Mouse (Mus musculus) c-Kit-positive CD71-positive TER-119-positive erythroid progenitor cells, embryonic 14.5 days (primary cell): Measurements from ENCODE around the gene Krr1.
"Not testable (repeated sequence)": the region's sequence is repeated elsewhere in the genome, so short reads cannot be mapped to it uniquely, and the experiment has no call there.

ENCODE experiments used
- DNase-seq: peaks from one replicate; pipeline ENCODE4 v3.0.0-alpha.2; 2013; ENCODE audit warnings: low spot score

Gene Krr1

DNA sequence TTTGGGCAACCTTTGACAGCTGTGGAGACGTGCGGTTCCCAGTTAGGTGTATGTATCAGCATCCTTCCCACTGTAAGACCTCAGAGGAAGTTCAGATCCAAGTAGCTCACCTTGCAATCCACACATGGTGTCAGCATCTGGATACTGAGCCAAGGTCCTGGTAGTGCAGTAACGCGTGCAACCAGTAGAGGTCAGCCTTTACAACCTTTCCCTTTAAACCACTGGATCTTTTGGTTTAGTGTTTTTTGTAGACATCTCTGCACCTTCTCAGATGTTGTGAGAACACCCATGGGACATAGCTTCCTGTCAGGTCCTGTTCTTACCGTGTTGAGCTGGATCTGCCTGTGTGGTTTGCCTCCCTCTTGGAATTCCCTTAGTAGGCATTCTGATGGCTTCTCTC, 5.1 kb downstream of the Krr1 start:
- DNase-seq = peak; percentile 60

DNA sequence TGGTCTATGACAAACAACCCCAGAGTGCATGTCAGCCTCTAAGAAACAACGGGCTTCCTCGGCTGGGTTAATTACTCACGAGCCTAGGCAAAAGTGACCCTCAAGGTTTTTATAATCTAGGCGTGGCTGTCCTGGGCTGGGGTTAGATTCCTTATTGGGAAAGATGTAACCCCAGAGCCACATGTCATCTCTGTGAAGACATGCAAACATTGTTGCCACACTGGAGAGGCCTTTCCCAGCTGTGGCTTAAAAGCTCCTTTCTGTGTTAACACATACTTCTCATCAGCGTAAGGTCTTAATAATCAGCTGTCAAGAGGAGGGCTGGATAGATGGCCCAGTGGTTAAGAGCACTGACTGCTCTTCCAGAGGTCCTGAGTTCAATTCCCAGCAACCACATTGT, 10.6 kb downstream of the Krr1 start:
- DNase-seq = no peak

DNA sequence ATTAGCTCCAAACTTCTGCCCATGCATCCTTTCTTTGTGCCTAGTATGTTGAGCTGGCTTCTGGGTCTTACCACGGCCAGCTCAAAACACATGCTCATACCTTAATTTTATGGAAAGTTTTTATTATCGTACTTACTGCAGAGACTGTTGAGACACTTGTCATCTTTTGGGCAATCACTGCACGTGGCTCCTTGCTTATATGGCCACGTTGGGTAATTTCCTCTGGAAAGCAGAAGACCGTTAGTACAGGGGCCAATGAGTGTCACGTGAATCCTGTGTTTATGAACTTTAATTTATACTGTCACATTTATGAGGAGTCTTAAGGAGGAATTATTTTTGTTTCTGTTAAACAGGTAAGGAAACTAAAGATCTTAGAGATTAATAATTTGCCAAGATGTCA, 14.0 kb downstream of the Krr1 start:
- no peak for DNase-seq

DNA sequence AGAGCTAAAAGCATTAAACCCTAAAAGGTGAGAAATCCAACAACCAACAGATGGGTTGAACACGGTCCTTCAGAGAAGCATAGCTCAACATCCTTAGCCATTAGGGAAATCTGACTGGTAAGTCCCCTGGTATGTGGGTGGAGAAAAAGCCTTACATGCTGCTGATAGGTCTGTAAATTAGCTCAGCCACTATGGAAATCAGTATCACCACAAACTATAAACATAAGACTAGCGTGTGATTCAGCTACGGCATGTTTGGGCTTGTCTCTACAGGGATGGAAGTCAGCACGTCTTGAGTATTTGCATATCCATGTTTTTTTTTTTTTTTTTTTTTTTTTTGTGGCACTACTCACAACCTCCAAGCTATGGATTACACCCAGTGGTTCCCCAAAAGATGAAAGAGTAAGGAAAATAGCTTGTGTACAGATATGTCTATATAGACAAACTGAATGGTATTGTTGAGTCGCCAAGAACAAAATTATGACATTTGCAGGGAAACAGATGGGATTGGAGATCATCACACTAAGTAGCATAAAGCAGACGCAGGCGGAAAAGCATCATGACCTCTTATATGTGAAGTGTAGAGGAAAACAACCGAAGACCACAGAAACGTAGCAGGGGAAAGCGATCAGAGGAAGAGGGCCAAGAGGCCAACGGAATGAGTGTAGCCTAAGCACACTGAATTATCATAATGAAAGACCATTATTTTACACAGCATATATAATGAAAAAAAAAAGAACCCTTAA, 23.5 kb downstream of the Krr1 start:
- no peak for DNase-seq

DNA sequence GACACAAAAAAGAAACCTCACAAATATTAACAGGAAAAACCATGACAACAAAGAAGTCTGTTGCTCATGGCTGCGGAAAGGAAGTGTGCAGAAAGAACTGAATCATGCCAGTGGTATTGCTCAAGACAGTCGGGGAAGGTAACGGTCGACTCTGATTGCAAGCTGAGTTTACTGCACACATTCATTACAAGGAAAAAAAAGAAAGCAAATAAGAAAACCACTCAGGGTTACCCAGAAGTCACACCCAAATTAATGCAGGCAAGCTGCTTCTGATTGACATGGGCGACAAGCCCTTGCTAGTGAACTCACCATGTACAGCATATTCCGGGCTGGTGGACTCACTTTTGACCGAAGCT, 24.1 kb downstream of the Krr1 start:
- no peak for DNase-seq

GRCm38 (mm10) chr10:111996911-111997347, 24.5 kb downstream of the Krr1 start:
- DNase-seq = no peak

DNA sequence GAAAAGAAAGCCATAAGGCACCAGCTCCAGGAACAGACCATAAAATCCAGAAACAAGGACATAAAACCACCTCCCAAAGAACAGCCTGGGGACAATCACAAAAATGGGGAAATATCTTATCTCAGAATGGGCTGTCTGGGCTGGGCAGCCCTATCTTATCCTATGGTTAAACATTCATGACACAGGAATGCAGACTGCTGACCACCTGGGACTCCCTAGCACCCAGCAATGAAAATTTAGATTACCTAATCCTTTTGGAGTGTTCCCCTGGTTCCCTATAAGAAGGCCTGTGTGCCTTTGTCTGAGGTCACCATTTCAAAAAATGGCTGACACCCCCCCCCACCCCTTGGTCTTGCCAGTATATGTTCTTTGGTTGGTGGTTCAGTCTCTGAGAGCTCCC, 25.2 kb downstream of the Krr1 start:
- DNase-seq = no peak

- no peak for DNase-seq
These were observed 27.3 kb downstream of the Krr1 start for GRCm38 (mm10) chr10:111999765-112000164.

DNA sequence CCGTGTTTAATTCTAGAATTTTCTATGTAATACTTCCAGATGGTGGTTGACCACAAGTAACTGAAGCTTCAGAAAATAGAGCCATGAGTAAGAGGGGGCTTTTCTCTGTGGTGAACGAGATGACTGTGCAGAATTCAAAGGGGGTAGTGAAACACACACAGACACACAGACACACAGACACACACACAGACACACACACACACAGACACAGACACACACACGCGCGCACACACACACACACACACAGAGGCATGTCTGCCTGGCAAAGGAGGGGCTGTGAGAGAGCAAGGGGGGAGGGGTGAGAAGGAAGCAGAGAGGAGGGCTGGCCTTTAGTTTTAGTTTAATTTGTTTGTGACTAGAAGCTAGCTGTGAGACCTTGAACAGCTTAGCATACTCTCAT, 28.1 kb downstream of the Krr1 start:
- DNase-seq = no peak

- DNase-seq = no peak
These were observed 28.9 kb downstream of the Krr1 start for GRCm38 (mm10) chr10:112001350-112001749.

DNA sequence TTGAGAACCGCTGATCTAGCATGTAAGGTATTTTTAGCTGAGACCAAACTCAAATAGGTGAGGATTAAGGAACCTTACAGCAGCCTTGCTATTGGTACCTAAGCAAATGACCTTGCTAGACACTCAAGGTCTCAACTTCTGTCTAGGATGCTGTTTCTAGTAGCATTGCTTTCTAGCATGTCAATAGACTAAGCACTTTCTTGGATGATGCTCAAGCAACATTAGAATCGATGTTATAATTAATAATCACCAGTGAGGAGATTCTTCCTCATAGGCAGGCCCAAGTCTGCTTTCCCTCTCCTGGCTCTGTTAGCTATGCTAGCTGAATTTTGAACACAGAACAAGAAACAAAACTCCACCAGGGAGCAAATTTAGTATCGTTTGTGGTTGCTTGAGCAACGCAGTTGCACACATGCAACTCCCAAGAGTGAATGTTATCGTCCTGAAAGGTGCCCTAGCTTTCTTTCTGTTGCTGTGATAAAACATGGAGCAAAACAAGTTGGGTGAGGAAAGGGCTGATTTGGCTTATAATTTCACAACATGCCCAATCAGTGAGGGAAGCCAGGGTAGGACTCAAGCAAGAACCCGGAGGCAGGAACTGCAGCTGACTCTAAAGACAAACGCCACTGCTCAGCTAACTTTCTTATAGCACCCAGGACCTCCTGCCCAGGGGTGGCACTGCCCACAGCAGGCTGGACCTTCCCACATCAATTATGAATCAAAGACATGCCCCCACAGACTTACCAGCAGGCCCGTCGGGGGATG, 29.5 kb downstream of the Krr1 start:
- DNase-seq = no peak

DNA sequence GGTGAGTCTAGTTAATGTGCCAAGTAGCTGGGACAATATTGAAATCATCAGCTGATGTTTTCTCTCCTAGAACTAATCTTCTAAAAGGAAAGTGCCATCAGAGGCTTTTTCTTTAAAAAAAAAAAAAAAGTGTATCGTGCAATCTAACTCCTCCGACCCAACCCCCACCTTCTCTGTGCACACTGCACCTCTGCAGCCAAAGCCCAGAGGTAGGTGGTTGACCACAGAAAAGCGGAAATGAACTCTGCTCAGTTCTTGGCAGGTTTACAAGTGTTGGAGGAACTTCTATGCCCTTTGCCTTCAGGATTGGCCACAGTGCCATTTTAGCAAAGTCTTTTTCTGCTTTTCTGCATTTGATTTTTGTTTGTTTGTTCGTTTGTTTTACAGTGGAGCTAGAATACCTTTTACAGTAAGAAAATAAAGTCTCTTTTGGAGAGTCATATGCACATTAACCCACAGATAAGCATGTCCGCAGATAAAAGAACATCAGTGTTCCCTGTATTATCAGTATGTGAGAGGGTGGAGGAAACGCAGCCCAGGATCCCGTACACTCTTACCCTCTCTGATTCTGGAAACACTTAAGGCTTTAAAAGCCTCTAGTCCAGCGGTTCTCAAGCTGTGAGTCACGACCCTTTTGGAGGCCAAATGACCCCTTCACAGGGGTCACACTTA, 30.2 kb downstream of the Krr1 start, which contains the start of gene Glipr1:
TSS of gene Glipr1 (minus strand) at position 88 of the 672 bp plus-strand sequence.
- DNase-seq = no peak

DNA sequence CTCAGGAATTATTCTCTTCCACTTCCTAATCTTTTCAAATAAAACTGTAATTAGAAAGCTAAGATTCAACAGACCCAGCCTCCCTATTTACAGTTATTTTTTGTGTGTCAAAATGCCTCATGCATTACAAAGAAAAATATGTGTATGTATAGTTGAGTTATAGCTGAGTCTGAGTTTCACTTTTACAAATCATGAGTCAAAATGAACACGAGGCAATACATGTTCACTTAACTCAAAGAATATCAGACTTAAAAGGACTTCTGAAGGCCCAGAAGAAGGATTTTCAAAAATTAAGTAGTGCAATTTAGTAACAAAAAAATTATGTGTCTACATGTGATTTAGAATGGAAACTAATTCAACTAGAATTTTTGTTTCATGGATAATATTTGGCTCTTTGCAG, 37.0 kb downstream of the Krr1 start:
- DNase-seq = not testable (repeated sequence)

DNA sequence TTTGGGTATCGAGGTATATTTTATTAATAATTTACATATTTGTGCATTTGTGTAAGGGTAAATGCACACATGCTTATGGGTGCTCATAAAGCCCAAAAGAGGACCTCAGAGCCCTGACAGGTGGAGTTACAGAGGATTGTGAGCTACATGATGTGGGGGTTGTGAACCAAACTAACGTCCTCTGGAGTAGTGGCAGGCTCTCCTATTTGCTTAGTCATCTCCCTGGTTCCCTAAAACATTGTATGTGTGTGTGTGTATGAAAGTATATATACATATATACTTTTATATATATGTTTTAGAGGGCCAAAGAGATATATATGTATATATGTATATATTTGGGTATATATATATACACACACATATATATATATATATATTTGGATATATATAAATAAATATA, 51.1 kb downstream of the Krr1 start:
- no peak for DNase-seq

DNA sequence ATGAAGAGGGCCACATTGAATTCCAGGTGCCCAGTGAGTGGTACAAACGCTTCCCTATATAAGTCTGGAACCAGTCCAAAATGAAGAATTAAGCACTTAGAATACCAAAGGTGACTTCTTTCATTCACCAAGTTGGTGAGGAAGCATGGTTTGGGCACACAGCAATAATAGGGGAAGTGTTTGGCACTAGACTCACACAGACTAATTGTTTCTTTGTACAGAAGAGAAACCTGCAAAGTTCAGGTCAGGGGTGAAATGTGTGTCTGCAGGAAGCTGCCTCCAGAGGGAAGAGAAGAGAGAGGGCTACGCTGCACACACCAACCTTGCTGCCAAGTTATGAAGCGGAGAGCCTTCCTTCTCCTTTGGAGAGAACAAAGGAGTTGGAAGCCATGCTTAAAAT, 56.2 kb downstream of the Krr1 start:
- not testable (repeated sequence) for DNase-seq
